In the genomic region with DNA sequence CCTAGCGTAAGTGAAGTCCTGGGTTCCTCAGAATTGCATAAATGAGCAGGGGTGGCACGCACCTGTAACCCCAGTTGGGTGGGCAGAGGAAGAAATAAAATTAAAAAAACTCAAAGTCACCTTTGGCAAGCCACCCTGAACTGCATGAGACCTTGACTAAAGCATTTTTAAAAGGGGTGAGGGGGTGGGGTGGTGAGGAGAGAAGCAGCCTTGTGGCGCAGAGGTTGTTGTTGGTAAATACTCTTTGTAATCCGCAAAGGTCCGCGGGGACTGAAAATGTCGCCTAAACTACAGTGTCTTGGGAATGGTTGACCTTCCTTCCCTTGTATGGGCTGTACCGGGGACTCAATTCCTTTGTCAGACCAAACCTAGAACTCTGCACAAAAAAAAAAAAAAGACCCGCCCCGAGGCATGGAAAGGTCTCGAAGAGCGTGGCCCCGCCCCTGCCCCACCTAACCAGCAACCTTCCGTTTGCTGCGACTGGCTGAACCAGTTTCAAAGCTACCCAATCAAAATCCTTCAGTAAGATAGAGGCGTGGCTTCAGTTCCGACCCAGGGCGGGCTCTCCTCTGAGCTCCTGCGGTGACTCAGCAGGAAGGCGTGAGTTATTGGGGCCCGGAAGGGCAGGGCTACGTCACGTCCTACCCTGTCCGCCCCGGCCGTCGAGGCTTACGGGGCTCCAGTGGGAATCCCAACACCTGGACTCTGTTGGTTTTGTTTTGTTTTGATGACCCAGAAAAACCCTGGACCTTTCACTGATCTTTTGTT, we compare ENCODE assay signal across 8 mouse cellular contexts. TPM values are rescaled to one million over a fixed set of nuclear protein-coding genes. Genes with fewer than 3 reads are reported as not detected.
DNase-seq lines count a peak whose midpoint lies in the region; ATAC-seq and TF ChIP-seq lines count a peak whose summit lies in the region.

No protein-coding gene starts in this region.

- in situ Hi-C loops in ES-E14 (cut with MboI; ENCODE audit: low sequenced_read_pairs in 2 of 2, unreplicated experiment in 2 of 2), result no loop called here

- no peaks in the 10 kb centered on the region for H3K27me3 ChIP-seq in forebrain, embryonic 16.5 days (replicated peaks; ENCODE audit: control insufficient read depth, insufficient read depth, low read length)
- H3K27me3 ChIP-seq in lung, embryonic 14.5 days (ENCODE audit: insufficient read depth, low read length), result no peaks in the 10 kb centered on the region
- no peaks in the 10 kb centered on the region for H3K27me3 ChIP-seq in thymus, adult 2 months (ENCODE audit: control insufficient read depth, insufficient read depth, low read length)

- WGBS in forebrain, embryonic 16.5 days, result 9% methylated on average over 28 of the region's 28 CpGs
- WGBS in lung, embryonic 14.5 days, result 7% methylated on average over 28 of the region's 28 CpGs
- 6% methylated on average over 28 of the region's 28 CpGs for WGBS in olfactory bulb, adult 2 months
- 5% methylated on average over 28 of the region's 28 CpGs for WGBS in thymus, adult 2 months

- peak; percentile 45 for TF ChIP-seq POLR2A in olfactory bulb, adult 2 months (IDR thresholded peaks at IDR 0.05; ENCODE audit: insufficient read depth, low read depth, low read length)
- TF ChIP-seq POLR2A in thymus, adult 2 months (IDR thresholded peaks at IDR 0.05; ENCODE audit: control insufficient read depth, extremely low read depth, insufficient read depth, low read length, poor library complexity), result peak; percentile 75

- intact Hi-C loops in heart, postnatal 36 days (cut with DNase I), result no loop called here

- peak overlapping the region; percentile 98 for H3K27ac ChIP-seq in ES-E14 (ENCODE audit: insufficient read depth, low read depth, low read length, poor library complexity, severe bottlenecking)
- peak overlapping the region; percentile 75 for H3K27ac ChIP-seq in forebrain, embryonic 16.5 days (ENCODE audit: low read length)
- peak overlapping the region; percentile 92 for H3K27ac ChIP-seq in layer of hippocampus, adult 2 months
- H3K27ac ChIP-seq in lung, embryonic 14.5 days (ENCODE audit: low read depth), result peak overlapping the region; percentile 89
- H3K27ac ChIP-seq in olfactory bulb, adult 2 months (ENCODE audit: insufficient read depth, low read depth, low read length), result peak overlapping the region; percentile 77
- H3K27ac ChIP-seq in thymus, adult 2 months (ENCODE audit: control insufficient read depth, insufficient read depth, low read length), result peak overlapping the region; percentile 82

- peak overlapping the region; percentile 55 for H3K4me2 ChIP-seq in forebrain, embryonic 16.5 days (ENCODE audit: low read length)
- H3K4me2 ChIP-seq in lung, embryonic 14.5 days, result peak overlapping the region; percentile 61

- peak overlapping the region; percentile 71 for H3K9ac ChIP-seq in ES-E14 (ENCODE audit: insufficient read depth, low read depth, low read length, poor library complexity, severe bottlenecking)
- peak overlapping the region; percentile 44 for H3K9ac ChIP-seq in forebrain, embryonic 16.5 days (replicated peaks; ENCODE audit: low read depth, low read length)
- peak overlapping the region; percentile 35 for H3K9ac ChIP-seq in lung, embryonic 14.5 days

- H3K4me1 ChIP-seq in ES-E14 (ENCODE audit: control insufficient read depth in 2 of 2, insufficient read depth in 2 of 2, low read length in 2 of 2, poor library complexity in 1 of 2), result peaks cover 11 to 39% of the 10 kb centered on the region in 2 experiments
- H3K4me1 ChIP-seq in forebrain, embryonic 16.5 days (replicated peaks; ENCODE audit: control insufficient read depth, insufficient read depth, low read length), result peaks cover 12% of the 10 kb centered on the region
- peaks cover 12% of the 10 kb centered on the region for H3K4me1 ChIP-seq in lung, embryonic 14.5 days (ENCODE audit: insufficient read depth)
- peaks cover 2% of the 10 kb centered on the region; the same call in 1 of the 2 replicates for H3K4me1 ChIP-seq in olfactory bulb, adult 2 months (ENCODE audit: control insufficient read depth, insufficient read depth, low read length)
- peaks cover 24% of the 10 kb centered on the region for H3K4me1 ChIP-seq in thymus, adult 2 months (replicated peaks; ENCODE audit: control insufficient read depth, insufficient read depth, low read length)

- peak; percentile 98 for DNase-seq in ES-E14 (ENCODE audit: low read depth, low spot score)
- DNase-seq in cerebellum, adult 18-20 months, result peak; percentile 84 to 93
- DNase-seq in heart, postnatal 36 days, result peak; percentile 89 to 90
- DNase-seq in layer of hippocampus, adult 2 months (ENCODE audit: low spot score in 2 of 2), result peak; percentile 89 to 97
- DNase-seq in lung, embryonic 14.5 days, result peak; percentile 99
- peak; percentile 93 for DNase-seq in thymus, adult 2 months

- peak; percentile 75 for ATAC-seq in forebrain, embryonic 16.5 days
- ATAC-seq in lung, embryonic 14.5 days (ENCODE audit: insufficient read depth), result peak; percentile 83

- no peaks in the 10 kb centered on the region for H3K9me3 ChIP-seq in ES-E14 (ENCODE audit: control insufficient read depth, insufficient read depth, low read depth, low read length)
- no peaks in the 10 kb centered on the region for H3K9me3 ChIP-seq in forebrain, embryonic 16.5 days (ENCODE audit: control insufficient read depth, low read length)
- no peaks in the 10 kb centered on the region for H3K9me3 ChIP-seq in lung, embryonic 14.5 days (ENCODE audit: low read depth, low read length)

- no peak for TF ChIP-seq CTCF in layer of hippocampus, adult 2 months (conservative IDR thresholded peaks at IDR 0.05)
- TF ChIP-seq CTCF in lung, embryonic 14.5 days (IDR thresholded peaks at IDR 0.05; ENCODE audit: low read depth), result no peak
- TF ChIP-seq CTCF in olfactory bulb, adult 2 months (IDR thresholded peaks at IDR 0.05; ENCODE audit: insufficient read depth, low read depth, low read length), result no peak
- peak; percentile 66; the same call in 1 of the 2 replicates for TF ChIP-seq CTCF in thymus, adult 2 months (IDR thresholded peaks at IDR 0.05; ENCODE audit: borderline replicate concordance, control insufficient read depth, extremely low read depth, insufficient read depth, low read length, poor library complexity)

- peak overlapping the region; percentile 42 to 63 for H3K4me3 ChIP-seq in ES-E14 (ENCODE audit: insufficient read depth in 1 of 2, low read depth in 1 of 2, low read length in 2 of 2, poor library complexity in 1 of 2, severe bottlenecking in 1 of 2)
- H3K4me3 ChIP-seq in forebrain, embryonic 16.5 days (replicated peaks; ENCODE audit: low read length), result peak overlapping the region; percentile 42
- H3K4me3 ChIP-seq in layer of hippocampus, adult 2 months, result peak overlapping the region; percentile 54
- H3K4me3 ChIP-seq in lung, embryonic 14.5 days (ENCODE audit: low read depth, low read length), result peak overlapping the region; percentile 32
- H3K4me3 ChIP-seq in olfactory bulb, adult 2 months (ENCODE audit: insufficient read depth, low read depth, low read length), result peak overlapping the region; percentile 50
- peak overlapping the region; percentile 39 for H3K4me3 ChIP-seq in thymus, adult 2 months (ENCODE audit: control insufficient read depth, insufficient read depth, low read length)

- H3K36me3 ChIP-seq in ES-E14 (ENCODE audit: control insufficient read depth, insufficient read depth, low read length, poor library complexity, severe bottlenecking), result no peaks in the 10 kb centered on the region
- H3K36me3 ChIP-seq in forebrain, embryonic 16.5 days (ENCODE audit: control insufficient read depth, insufficient read depth), result no peaks in the 10 kb centered on the region
- H3K36me3 ChIP-seq in lung, embryonic 14.5 days (ENCODE audit: insufficient read depth), result no peaks in the 10 kb centered on the region
- H3K36me3 ChIP-seq in thymus, adult 2 months (ENCODE audit: control insufficient read depth, insufficient read depth, low read length), result no peaks in the 10 kb centered on the region

TF ChIP-seq in ES-E14, 5 proteins besides CTCF, POLR2A, EP300 and RAD21 (continues in another document):
- TF ChIP-seq ZC3H11A (IDR thresholded peaks at IDR 0.05; ENCODE audit: borderline replicate concordance, low read depth, low read length), result no peak

RNA-seq across cellular contexts. Expression of gene Ssc4d, which starts 16.9 kb away (rescaled TPM):
- total RNA-seq in ES-E14 (2012; rRNA removed), result 10.9 and 11.0 TPM in 2 replicates
- polyA plus RNA-seq in forebrain, embryonic 16.5 days (2015; fragmentation: Nextera tagmentation; extraction: Ambion mirVana), result 0.71 and 1.0 TPM in 2 replicates
- under 1 TPM; 0.58 to 0.68 TPM for total RNA-seq in heart, postnatal 36 days (2021)
- total RNA-seq in layer of hippocampus, adult 2 months (2021), result 1 to 10 TPM; 1.4 to 1.9 TPM
- 3.2 and 3.8 TPM in 2 replicates for polyA plus RNA-seq in lung, embryonic 14.5 days (2014; fragmentation: Nextera tagmentation; extraction: Ambion mirVana)
- not detected in 2 replicates for polyA plus RNA-seq in olfactory bulb, adult 2 months (2012; ENCODE audit: insufficient read depth, insufficient read length, low replicate concordance, missing spikeins)
- polyA plus RNA-seq in thymus, adult 2 months (2012; rRNA removed), result 3.9 and 4.7 TPM in 2 replicates

RNA-seq across cellular contexts. Expression of gene Zp3, which starts 22.5 kb away (rescaled TPM):
- 12.7 and 16.1 TPM in 2 replicates for total RNA-seq in ES-E14 (2012; rRNA removed)
- polyA plus RNA-seq in forebrain, embryonic 16.5 days (2015; fragmentation: Nextera tagmentation; extraction: Ambion mirVana), result 0.19 TPM in 1 of 2 replicates, not detected in the other
- total RNA-seq in heart, postnatal 36 days (2021), result not detected
- total RNA-seq in layer of hippocampus, adult 2 months (2021), result not detected
- not detected in 2 replicates for polyA plus RNA-seq in lung, embryonic 14.5 days (2014; fragmentation: Nextera tagmentation; extraction: Ambion mirVana)
- not detected in 2 replicates for polyA plus RNA-seq in olfactory bulb, adult 2 months (2012; ENCODE audit: insufficient read depth, insufficient read length, low replicate concordance, missing spikeins)
- polyA plus RNA-seq in thymus, adult 2 months (2012; rRNA removed), result 0.52 and 1.1 TPM in 2 replicates

RNA-seq across cellular contexts. Expression of gene Ywhag, which starts 23.0 kb away (rescaled TPM):
- total RNA-seq in ES-E14 (2012; rRNA removed), result 109 and 176 TPM in 2 replicates
- 870 and 902 TPM in 2 replicates for polyA plus RNA-seq in forebrain, embryonic 16.5 days (2015; fragmentation: Nextera tagmentation; extraction: Ambion mirVana)
- total RNA-seq in heart, postnatal 36 days (2021), result 100 to 1,000 TPM; 279 to 282 TPM
- 1,000 to 10,000 TPM; 1,218 to 1,292 TPM for total RNA-seq in layer of hippocampus, adult 2 months (2021)
- 74.7 and 79.0 TPM in 2 replicates for polyA plus RNA-seq in lung, embryonic 14.5 days (2014; fragmentation: Nextera tagmentation; extraction: Ambion mirVana)
- 235 and 282 TPM in 2 replicates for polyA plus RNA-seq in olfactory bulb, adult 2 months (2012; ENCODE audit: insufficient read depth, insufficient read length, low replicate concordance, missing spikeins)
- 56.5 and 73.5 TPM in 2 replicates for polyA plus RNA-seq in thymus, adult 2 months (2012; rRNA removed)

RNA-seq across cellular contexts. Expression of gene Dtx2, which starts 37.2 kb away (rescaled TPM):
- total RNA-seq in ES-E14 (2012; rRNA removed), result 26.7 and 28.3 TPM in 2 replicates
- polyA plus RNA-seq in forebrain, embryonic 16.5 days (2015; fragmentation: Nextera tagmentation; extraction: Ambion mirVana), result 26.4 and 28.1 TPM in 2 replicates
- total RNA-seq in heart, postnatal 36 days (2021), result 1 to 10 TPM; 7.2 to 7.9 TPM
- total RNA-seq in layer of hippocampus, adult 2 months (2021), result 1 to 10 TPM; 8.0 to 8.3 TPM
- polyA plus RNA-seq in lung, embryonic 14.5 days (2014; fragmentation: Nextera tagmentation; extraction: Ambion mirVana), result 21.4 and 24.4 TPM in 2 replicates
- polyA plus RNA-seq in olfactory bulb, adult 2 months (2012; ENCODE audit: insufficient read depth, insufficient read length, low replicate concordance, missing spikeins), result not detected in 2 replicates
- polyA plus RNA-seq in thymus, adult 2 months (2012; rRNA removed), result 75.3 and 78.8 TPM in 2 replicates

Comparison
In these comparisons a context has a peak if more than half of its experiments do, and no peak if none do; other contexts are left out.
1. Peak in every context shown above with its lines: DNase-seq, ATAC-seq, H3K4me3 ChIP-seq and H3K27ac ChIP-seq.